8 mouse cellular contexts compared by ENCODE assay signal in genomic region chr2:29648956-29649794, GRCm38 (mm10). TPM values are rescaled to one million over a fixed set of nuclear protein-coding genes. Genes with fewer than 3 reads are reported as not detected.
DNase-seq lines count a peak whose midpoint lies in the region; ATAC-seq and TF ChIP-seq lines count a peak whose summit lies in the region.

No protein-coding gene starts in this region.

- 0 out of 2 replicates have a peak, but pooled peaks cover 9% of the 10 kb centered on the region for H3K4me1 ChIP-seq in kidney, adult 2 months (ENCODE audit: control insufficient read depth, insufficient read depth, low read length)
- peaks cover 6 to 16% of the 10 kb centered on the region in 2 experiments; a peak in 3 of 4 replicates for H3K4me1 ChIP-seq in MEL (ENCODE audit: control insufficient read depth in 1 of 2, insufficient read depth in 2 of 2, low read length in 2 of 2)
- peaks cover 72% of the 10 kb centered on the region for H3K4me1 ChIP-seq in megakaryocyte, embryonic 14.5 days

- peak in 1 of 2 experiments; percentile 40; a peak in 1 of 4 replicates for TF ChIP-seq EP300 in MEL (IDR thresholded peaks at IDR 0.05; ENCODE audit: low read depth in 1 of 2, low read length in 2 of 2)

- no peak for TF ChIP-seq RAD21 in MEL (IDR thresholded peaks at IDR 0.05; ENCODE audit: low read depth, low read length)

- ATAC-seq in hematopoietic stem cell, adult 5-6 weeks (replicated peaks in 1 of 2; ENCODE audit: insufficient read depth in 1 of 2, low FRiP score in 2 of 2, low TSS enrichment in 1 of 2, low read depth in 1 of 2, poor library complexity in 2 of 2, severe bottlenecking in 2 of 2), result peak; percentile 59 to 78; a peak in 3 of 4 replicates

- WGBS in kidney, adult 2 months, result 60% methylated on average over 6 of the region's 6 CpGs

- H3K9ac ChIP-seq in MEL (ENCODE audit: control insufficient read depth, low read depth, low read length, poor library complexity, severe bottlenecking), result no peak overlapping the region

- TF ChIP-seq CTCF in kidney, adult 2 months (conservative IDR thresholded peaks at IDR 0.05; ENCODE audit: insufficient read depth, insufficient read length, low read depth, low read length), result no peak
- TF ChIP-seq CTCF in MEL (IDR thresholded peaks at IDR 0.05 in 2 of 3, conservative IDR thresholded peaks at IDR 0.05 in 1 of 3; ENCODE audit: control insufficient read depth in 1 of 3, insufficient read depth in 1 of 3, low read depth in 2 of 3, low read length in 3 of 3, poor library complexity in 1 of 3, severe bottlenecking in 1 of 3), result no peak

- H3K4me3 ChIP-seq in kidney, adult 2 months (ENCODE audit: insufficient read depth, low read depth, low read length), result no peak overlapping the region
- no peak overlapping the region for H3K4me3 ChIP-seq in MEL (ENCODE audit: control insufficient read depth in 1 of 2, insufficient read depth in 1 of 2, low read depth in 2 of 2, low read length in 2 of 2)
- peak overlapping the region; percentile 40 for H3K4me3 ChIP-seq in megakaryocyte, embryonic 14.5 days (replicated peaks)

- TF ChIP-seq POLR2A in kidney, adult 2 months (IDR thresholded peaks at IDR 0.05; ENCODE audit: low read depth, low read length), result no peak
- no peak for TF ChIP-seq POLR2A in MEL (IDR thresholded peaks at IDR 0.05; ENCODE audit: control insufficient read depth in 1 of 2, insufficient read depth in 1 of 2, low read depth in 1 of 2, low read length in 2 of 2, poor library complexity in 1 of 2)

- no peaks in the 10 kb centered on the region for H3K36me3 ChIP-seq in kidney, adult 2 months (ENCODE audit: control insufficient read depth, insufficient read depth, low read length)
- H3K36me3 ChIP-seq in MEL (ENCODE audit: control insufficient read depth in 1 of 2, insufficient read depth in 2 of 2, low read length in 2 of 2), result peaks cover 0 to 15% of the 10 kb centered on the region in 2 experiments; a peak in 2 of 4 replicates
- peaks cover 13% of the 10 kb centered on the region for H3K36me3 ChIP-seq in megakaryocyte, embryonic 14.5 days (replicated peaks; ENCODE audit: low read length)

- peaks cover 15% of the 10 kb centered on the region for H3K79me2 ChIP-seq in MEL (ENCODE audit: control insufficient read depth, insufficient read depth, low read length, poor library complexity)

- H3K27ac ChIP-seq in kidney, adult 2 months (ENCODE audit: insufficient read depth, low read depth, low read length), result peak overlapping the region; percentile 96
- peak overlapping the region; percentile 14; the same call in 1 of the 2 replicates for H3K27ac ChIP-seq in MEL (ENCODE audit: control insufficient read depth, low read depth, low read length)

- no peaks in the 10 kb centered on the region for H3K27me3 ChIP-seq in kidney, adult 2 months (replicated peaks; ENCODE audit: control insufficient read depth, insufficient read depth, low read length)
- no peaks in the 10 kb centered on the region for H3K27me3 ChIP-seq in MEL (ENCODE audit: control insufficient read depth in 1 of 2, insufficient read depth in 2 of 2, low read length in 2 of 2)
- no peaks in the 10 kb centered on the region for H3K27me3 ChIP-seq in megakaryocyte, embryonic 14.5 days (replicated peaks)

- DNase-seq in kidney, adult 2 months, result peak; percentile 77
- DNase-seq in kidney, postnatal 10 days, result no peak
- DNase-seq in MEL (ENCODE audit: low read depth, low spot score), result peak; percentile 55
- no peak for DNase-seq in embryo, embryonic 11 days
- DNase-seq in urinary bladder, adult 2 months (ENCODE audit: low spot score), result no peak
- DNase-seq in ovary, adult 18-20 months (ENCODE audit: low spot score), result no peak

- H3K9me3 ChIP-seq in MEL (replicated peaks; ENCODE audit: insufficient read depth, low read length), result no peaks in the 10 kb centered on the region
- no peaks in the 10 kb centered on the region for H3K9me3 ChIP-seq in megakaryocyte, embryonic 14.5 days

TF ChIP-seq in MEL, 35 proteins besides CTCF, POLR2A, EP300 and RAD21:
- TF ChIP-seq MAX (IDR thresholded peaks at IDR 0.05; ENCODE audit: low read length), result no peak
- no peak for TF ChIP-seq MXI1 (IDR thresholded peaks at IDR 0.05; ENCODE audit: low read depth, low read length)
- no peak for TF ChIP-seq ZMIZ1 (IDR thresholded peaks at IDR 0.05; ENCODE audit: low read depth, low read length)
- TF ChIP-seq MAFK (IDR thresholded peaks at IDR 0.05; ENCODE audit: borderline replicate concordance, low read depth, low read length), result no peak
- TF ChIP-seq ZKSCAN1 (IDR thresholded peaks at IDR 0.05; ENCODE audit: low read depth, low read length), result no peak
- no peak for TF ChIP-seq CHD2 (IDR thresholded peaks at IDR 0.05; ENCODE audit: low read length)
- TF ChIP-seq RCOR1 (IDR thresholded peaks at IDR 0.05; ENCODE audit: low read depth, low read length), result 0 out of 2 replicates have a peak, but pooled peaks have one; percentile 18
- TF ChIP-seq MEF2A (IDR thresholded peaks at IDR 0.05; ENCODE audit: extremely low read depth, insufficient replicate concordance, low read depth, low read length, poor library complexity, severe bottlenecking), result peak; percentile 85; the same call in 1 of the 2 replicates
- TF ChIP-seq NRF1 (IDR thresholded peaks at IDR 0.05; ENCODE audit: insufficient read depth, low read depth, low read length, poor library complexity, severe bottlenecking), result no peak
- 0 out of 2 replicates have a peak, but pooled peaks have one; percentile 25 for TF ChIP-seq BHLHE40 (IDR thresholded peaks at IDR 0.05; ENCODE audit: borderline replicate concordance, low read depth, low read length)
- TF ChIP-seq ZNF384 (IDR thresholded peaks at IDR 0.05; ENCODE audit: low read depth, low read length), result no peak
- TF ChIP-seq ETS1 (IDR thresholded peaks at IDR 0.05; ENCODE audit: low read depth, low read length), result peak; percentile 46
- TF ChIP-seq TCF12 (IDR thresholded peaks at IDR 0.05; ENCODE audit: low read depth, low read length), result no peak
- no peak for TF ChIP-seq ELF1 (IDR thresholded peaks at IDR 0.05; ENCODE audit: low read depth, low read length)
- TF ChIP-seq MYB (IDR thresholded peaks at IDR 0.05; ENCODE audit: low read depth, low read length), result no peak
- TF ChIP-seq SMC3 (IDR thresholded peaks at IDR 0.05; ENCODE audit: low read depth, low read length), result no peak
- no peak for TF ChIP-seq SIN3A (IDR thresholded peaks at IDR 0.05; ENCODE audit: low read length)
- TF ChIP-seq GATA1 (IDR thresholded peaks at IDR 0.05; ENCODE audit: low read depth, low read length), result 0 out of 2 replicates have a peak, but pooled peaks have one; percentile 29
- TF ChIP-seq MYC (IDR thresholded peaks at IDR 0.05; ENCODE audit: low read depth, low read length), result no peak
- no peak for TF ChIP-seq GABPA (IDR thresholded peaks at IDR 0.05; ENCODE audit: low read depth, low read length)
- no peak for TF ChIP-seq TAL1 (IDR thresholded peaks at IDR 0.05; ENCODE audit: low read length)
- TF ChIP-seq ZC3H11A (IDR thresholded peaks at IDR 0.05; ENCODE audit: low read depth, low read length), result no peak
- no peak for TF ChIP-seq POLR2AphosphoS2 (IDR thresholded peaks at IDR 0.05; ENCODE audit: low read length)
- TF ChIP-seq TBP (IDR thresholded peaks at IDR 0.05; ENCODE audit: low read depth, low read length), result peak; percentile 28; the same call in 1 of the 2 replicates
TF ChIP-seq in MEL: peak in this region for 6.

RNA-seq across cellular contexts. Expression of gene Rapgef1, which starts 29.7 kb away (rescaled TPM):
- 38.9 and 41.7 TPM in 2 replicates for polyA plus RNA-seq in kidney, adult 2 months (2012; rRNA removed)
- 69.7 and 77.0 TPM in 2 replicates for total RNA-seq in MEL (2012; rRNA removed)
- polyA plus RNA-seq in MEL (2012; ENCODE audit: insufficient read depth in 1 of 2, insufficient read length in 2 of 2, low read depth in 1 of 2, low replicate concordance in 2 of 2, missing spikeins in 1 of 2), result 10 to 100 TPM; 57.2 to 88.3 TPM
- 30.3 and 32.4 TPM in 2 replicates for total RNA-seq in hematopoietic stem cell, adult 5-6 weeks (2017)
- polyA plus RNA-seq in megakaryocyte, embryonic 14.5 days (2012; ENCODE audit: insufficient read depth, low replicate concordance), result 13.8 and 14.5 TPM in 2 replicates
- 29.0 and 34.9 TPM in 2 replicates for polyA plus RNA-seq in urinary bladder, adult 2 months (2012; rRNA removed)

Comparison
In these comparisons a context has a peak if more than half of its experiments do, and no peak if none do; other contexts are left out.
1. DNase-seq: peak in kidney, adult 2 months (single experiment) and MEL (single experiment); none in kidney, postnatal 10 days (single experiment), embryo, embryonic 11 days (single experiment), urinary bladder, adult 2 months (single experiment) and ovary, adult 18-20 months (single experiment).